Mouse (Mus musculus) bone marrow macrophage, adult 2 months (primary cell): Measurements from ENCODE around the gene Plscr3.
A peak's percentile ranks its signal among the peaks of the same experiment; 100 is the strongest.

Source experiments
- CTCF ChIP-seq: IDR thresholded peaks from 2 replicates; pipeline ENCODE4 v1.5.1; 2012; ENCODE audit warnings: low read depth, mild to moderate bottlenecking, low read length, moderate library complexity
- POLR2A ChIP-seq: IDR thresholded peaks from 2 replicates; pipeline ENCODE4 v1.6.1; 2012; ENCODE audit warnings: mild to moderate bottlenecking, low read depth, low read length, borderline replicate concordance

GRCm38 (mm10) chr11:69876867-69877266 is 30.7 kb downstream of the Plscr3 start:
- TF ChIP-seq CTCF = peak; percentile 61
- no peak for TF ChIP-seq POLR2A
